Mouse (Mus musculus) Patski (cell line): ENCODE data around the gene Tfr2. TPM values are rescaled to one million over a fixed set of nuclear protein-coding genes. Genes with fewer than 3 reads are reported as not detected.
A peak's percentile ranks its signal among the peaks of the same experiment; 100 is the strongest.

ENCODE experiments used
- ATAC-seq: fragments of 100-300 bp; one replicate; pipeline ENCODE4 v1.8.0; 2021
- CTCF ChIA-PET: fragments of 350-600 bp; sonication (Branson Sonifier 250); formaldehyde crosslinking; loops from one replicate; lab custom pipeline; 2022; ENCODE audit warnings: inconsistent platforms; lab: Charles Lee
- POLR2A ChIA-PET: fragments of 350-600 bp; sonication (Branson Sonifier 250); formaldehyde crosslinking; loops from one replicate; lab custom pipeline; 2022; ENCODE audit warnings: antibody characterized with exemption, inconsistent platforms; lab: Charles Lee
- DNase-seq: peaks from one replicate; pipeline ENCODE4 v3.0.0-alpha.2; 2011; ENCODE audit warnings: low read depth, low spot score
- H3K27me3 ChIP-seq: fragments of 371-371 bp; one replicate; pipeline ENCODE4 v1.5.1; 2021
- CTCF ChIP-seq: fragments of 100-300 bp; IDR thresholded peaks from one replicate; pipeline ENCODE4 v1.5.1; 2021
- in situ Hi-C: fragments of 300-500 bp; cut with MboI; formaldehyde crosslinking; loops from 3 replicates; pipeline ENCODE4 v1.11.1; 2018; ENCODE audit warnings: low pct_unique_long_range_greater_than_20kb, mixed read lengths
- polyA plus RNA-seq: library from polyadenylated mRNA; unstranded; gene quantifications from one replicate; pipeline ENCODE4 v1.2.3, GENCODE M21; 2021

Tfr2 gene
- polyA plus RNA-seq, 1 experiment from 2014 or later: not detected

DNA sequence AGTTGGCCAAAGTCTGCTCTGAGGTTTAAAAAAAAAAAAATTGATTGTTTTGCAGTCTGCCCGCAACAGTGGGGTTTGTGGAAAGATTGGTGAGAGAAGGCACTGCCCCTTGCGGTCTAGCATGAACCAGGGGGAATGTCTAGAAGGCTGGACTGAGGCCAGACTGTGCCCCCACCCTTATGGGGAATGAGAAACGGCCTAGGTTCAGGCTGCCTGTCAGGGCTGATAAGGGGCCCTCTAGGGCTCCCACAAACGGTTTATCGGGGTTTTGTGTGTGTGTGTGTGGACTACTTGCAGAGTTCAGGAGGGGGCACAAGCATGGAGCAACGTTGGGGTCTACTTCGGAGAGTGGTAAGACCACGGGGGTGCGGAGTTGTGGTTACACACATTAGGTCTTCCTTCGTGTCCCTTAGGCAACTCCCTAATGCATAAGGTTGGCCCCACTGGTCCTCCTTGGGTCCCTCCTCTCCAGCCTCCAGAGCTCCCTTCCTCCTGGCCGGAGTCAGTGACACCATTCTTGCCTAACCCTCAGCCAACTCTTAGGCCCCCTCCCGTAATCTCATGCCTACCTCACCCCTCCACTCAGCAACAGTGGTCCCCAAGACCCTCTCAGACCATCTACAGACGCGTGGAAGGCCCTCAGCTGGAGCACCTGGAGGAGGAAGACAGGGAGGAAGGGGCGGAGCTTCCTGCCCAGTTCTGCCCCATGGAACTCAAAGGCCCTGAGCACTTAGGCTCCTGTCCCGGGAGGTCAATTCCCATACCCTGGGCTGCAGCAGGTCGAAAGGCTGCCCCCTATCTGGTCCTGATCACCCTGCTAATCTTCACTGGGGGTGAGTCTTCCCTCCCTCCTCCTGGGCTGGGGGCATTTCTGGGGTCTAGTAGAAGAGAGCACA lies 1.3 kb downstream of the Tfr2 start:
- no peak for ATAC-seq
- peaks cover 18% of the 10 kb centered on the region for H3K27me3 ChIP-seq
- POLR2A ChIA-PET: no interaction called here
- no peak for DNase-seq
- in situ Hi-C loops: loop anchor here (25.0 kb wide), 1 partner anchor 759 kb away; no protein-coding TSS in a partner anchor
- CTCF ChIA-PET: no interaction called here
- TF ChIP-seq CTCF: no peak

DNA sequence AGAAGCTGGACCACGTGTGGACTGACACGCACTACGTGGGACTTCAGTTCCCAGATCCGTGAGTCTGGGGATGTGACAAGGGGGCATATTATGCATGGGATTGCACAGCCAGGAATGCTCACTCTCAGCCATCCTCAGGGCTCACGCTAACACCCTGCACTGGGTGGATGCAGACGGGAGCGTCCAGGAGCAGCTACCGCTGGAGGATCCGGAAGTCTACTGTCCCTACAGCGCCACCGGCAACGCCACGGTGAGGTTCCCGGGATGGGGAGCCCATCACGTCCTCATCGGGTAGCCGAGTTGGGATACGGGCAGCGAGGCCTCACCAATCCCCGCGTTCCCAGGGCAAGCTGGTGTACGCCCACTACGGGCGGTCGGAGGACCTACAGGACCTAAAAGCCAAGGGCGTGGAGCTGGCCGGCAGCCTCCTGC lies 4.8 kb downstream of the Tfr2 start:
- DNase-seq: no peak
- in situ Hi-C loops: loop anchor here (25.0 kb wide), 1 partner anchor 762 kb away; no protein-coding TSS in a partner anchor

DNA sequence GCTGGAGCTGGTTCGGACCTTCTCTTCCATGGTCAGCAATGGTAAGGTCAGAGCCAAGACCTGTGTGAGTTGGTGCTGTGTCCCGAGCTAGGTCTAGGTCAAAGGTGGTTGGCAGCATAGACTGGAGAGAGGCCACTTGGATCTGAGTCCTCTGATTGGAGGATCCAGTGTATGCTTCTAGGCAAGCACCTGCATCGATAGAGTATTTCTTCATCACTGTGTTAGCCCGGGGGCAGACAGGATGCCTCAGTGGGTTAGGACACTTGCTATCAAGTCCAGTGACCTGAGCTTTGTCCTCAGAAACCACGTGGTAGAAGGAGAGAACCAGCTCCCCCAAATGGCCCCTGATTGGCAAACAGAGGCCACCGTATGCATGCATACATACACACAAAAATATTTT lies 10.6 kb downstream of the Tfr2 start:
- peaks cover 5% of the 10 kb centered on the region for H3K27me3 ChIP-seq
- in situ Hi-C loops: no loop called here
- TF ChIP-seq CTCF: no peak
- DNase-seq: no peak
- ChIA-PET POLR2A (no interaction called here), CTCF (no interaction called here)
- no peak for ATAC-seq

More for the DNA sequence above, 4.8 kb downstream of the Tfr2 start:
- ATAC-seq: no peak
- ChIA-PET POLR2A (no interaction called here), CTCF (interaction anchor here (1.0 kb wide), 1 partner anchor 14 kb away, joined by 3 read pairs; no protein-coding TSS in a partner anchor)
- TF ChIP-seq CTCF: no peak
- peaks cover 10% of the 10 kb centered on the region for H3K27me3 ChIP-seq

DNA sequence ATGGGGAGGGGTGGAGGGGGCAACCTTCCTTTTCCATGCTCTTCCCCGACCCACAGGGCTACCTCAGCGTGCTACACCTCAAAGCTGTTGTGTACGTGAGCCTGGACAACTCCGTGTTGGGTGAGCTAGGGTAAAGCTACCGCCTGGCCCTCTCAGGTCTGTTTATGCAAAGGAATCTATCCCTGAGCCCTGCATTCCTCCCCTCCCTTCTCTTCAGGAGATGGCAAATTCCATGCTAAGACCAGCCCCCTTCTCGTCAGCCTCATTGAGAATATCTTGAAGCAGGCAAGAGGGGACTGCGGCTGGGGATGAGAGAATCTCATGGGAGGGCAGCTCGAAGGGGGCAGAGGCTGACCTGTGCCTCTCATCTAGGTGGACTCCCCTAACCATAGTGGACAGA lies 13.1 kb downstream of the Tfr2 start:
- CTCF ChIA-PET: no interaction called here
- in situ Hi-C loops: no loop called here
- DNase-seq (no peak), ATAC-seq (no peak)
- H3K27me3 ChIP-seq: peaks cover 5% of the 10 kb centered on the region
- TF ChIP-seq CTCF: no peak
- POLR2A ChIA-PET: no interaction called here

DNA sequence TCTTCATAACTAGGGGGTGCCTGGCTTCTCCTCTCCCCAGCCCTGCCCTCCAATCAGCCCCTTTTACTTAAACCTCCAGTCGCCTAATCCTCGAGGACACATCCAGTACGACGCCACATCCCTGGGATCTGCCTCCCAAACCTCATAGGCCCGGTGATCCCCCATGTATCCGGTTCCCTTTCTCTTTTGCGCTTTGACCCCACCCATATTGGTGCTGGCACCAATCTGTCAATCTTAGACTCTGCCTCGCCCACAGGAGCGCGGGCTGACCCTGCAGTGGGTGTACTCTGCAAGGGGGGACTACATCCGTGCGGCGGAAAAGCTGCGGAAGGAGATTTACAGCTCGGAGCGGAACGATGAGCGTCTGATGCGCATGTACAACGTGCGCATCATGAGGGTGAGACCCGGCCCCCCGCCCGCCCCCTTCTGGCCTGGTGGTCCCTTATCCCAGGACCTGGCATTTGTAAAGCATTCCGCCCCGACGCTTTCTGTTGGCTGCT lies 14.1 kb downstream of the Tfr2 start:
- TF ChIP-seq CTCF: no peak

DNA sequence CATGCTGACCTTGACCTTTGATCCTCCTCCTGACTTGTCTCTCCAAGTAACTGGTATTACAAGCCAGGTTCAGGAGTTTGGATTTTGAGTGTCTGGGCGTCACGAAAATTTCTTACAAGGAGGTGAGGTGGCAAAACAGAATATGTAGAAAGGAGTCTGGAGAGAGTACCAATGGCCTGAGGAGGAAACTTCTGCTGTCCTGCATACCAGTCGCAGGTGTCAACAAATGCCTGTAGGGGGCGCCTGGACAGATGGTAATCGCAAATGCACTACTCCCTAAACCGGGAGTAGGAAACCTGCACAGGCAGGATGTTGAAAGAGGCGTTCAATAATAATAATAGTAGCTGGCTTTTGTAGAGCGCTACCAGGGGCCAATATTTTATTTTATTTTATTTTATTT lies 15.3 kb downstream of the Tfr2 start:
- CTCF ChIA-PET: interaction anchor here (1.4 kb wide), 1 partner anchor 29 kb away, joined by 3 read pairs; no protein-coding TSS in a partner anchor
- DNase-seq: no peak
- in situ Hi-C loops: no loop called here
- ATAC-seq: no peak
- H3K27me3 ChIP-seq: peaks cover 5% of the 10 kb centered on the region
- peak; percentile 85 for TF ChIP-seq CTCF
- POLR2A ChIA-PET: no interaction called here

More for the DNA sequence above, 14.1 kb downstream of the Tfr2 start:
- H3K27me3 ChIP-seq: peaks cover 5% of the 10 kb centered on the region
- ATAC-seq (no peak), DNase-seq (no peak)
- ChIA-PET CTCF (no interaction called here), POLR2A (no interaction called here)
- in situ Hi-C loops: no loop called here

DNA sequence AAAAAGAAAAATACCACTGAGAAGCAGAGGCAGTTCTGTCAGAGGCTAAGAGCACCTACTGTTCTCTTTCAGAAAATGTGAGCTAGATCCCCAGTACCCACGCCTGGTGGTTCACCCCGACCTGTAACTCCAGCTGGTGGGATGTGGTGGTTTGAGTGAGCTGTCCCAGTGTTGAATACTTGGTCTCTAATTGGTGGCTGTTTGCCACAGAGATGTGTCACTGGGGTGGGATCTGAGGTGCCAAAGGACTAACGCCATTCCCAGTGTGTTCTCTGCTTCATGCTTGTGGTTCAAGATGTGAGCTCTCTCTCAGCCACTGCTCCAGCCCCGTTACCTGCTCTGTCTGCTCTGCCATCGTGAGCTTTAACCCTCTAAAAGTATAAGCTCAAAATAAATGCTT lies 20.9 kb downstream of the Tfr2 start:
- no peak for ATAC-seq
- no peak for TF ChIP-seq CTCF
- in situ Hi-C loops: no loop called here
- no peak for DNase-seq
- no peaks in the 10 kb centered on the region for H3K27me3 ChIP-seq
- ChIA-PET POLR2A (no interaction called here), CTCF (interaction anchor here (0.9 kb wide), 1 partner anchor 67 kb away, joined by 3 read pairs; no protein-coding TSS in a partner anchor)

DNA sequence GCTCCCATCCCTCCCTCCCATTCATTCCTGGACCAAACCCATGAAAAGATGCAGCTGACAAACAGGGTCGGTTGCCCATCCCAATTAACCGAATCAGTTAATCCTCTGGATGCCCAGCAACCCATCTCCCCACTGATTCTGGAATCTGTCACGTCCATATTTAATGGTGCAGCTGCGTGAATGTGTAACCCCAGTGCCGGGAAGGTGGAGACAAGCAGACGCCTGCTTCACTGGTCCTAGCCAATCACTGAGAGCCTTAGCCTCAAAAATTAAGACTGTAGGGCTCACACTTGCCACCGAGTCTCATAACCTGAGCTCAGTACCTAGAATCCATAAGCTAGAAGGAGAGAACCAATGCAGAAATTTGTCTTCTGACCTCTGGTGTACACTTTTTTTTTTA lies 26.3 kb downstream of the Tfr2 start:
- no peaks in the 10 kb centered on the region for H3K27me3 ChIP-seq
- TF ChIP-seq CTCF: no peak
- POLR2A ChIA-PET: interaction anchor here (1.1 kb wide), 1 partner anchor 13 kb away, joined by 3 read pairs; no protein-coding TSS in a partner anchor
- CTCF ChIA-PET: no interaction called here
- in situ Hi-C loops: no loop called here
- no peak for DNase-seq
- no peak for ATAC-seq

DNA sequence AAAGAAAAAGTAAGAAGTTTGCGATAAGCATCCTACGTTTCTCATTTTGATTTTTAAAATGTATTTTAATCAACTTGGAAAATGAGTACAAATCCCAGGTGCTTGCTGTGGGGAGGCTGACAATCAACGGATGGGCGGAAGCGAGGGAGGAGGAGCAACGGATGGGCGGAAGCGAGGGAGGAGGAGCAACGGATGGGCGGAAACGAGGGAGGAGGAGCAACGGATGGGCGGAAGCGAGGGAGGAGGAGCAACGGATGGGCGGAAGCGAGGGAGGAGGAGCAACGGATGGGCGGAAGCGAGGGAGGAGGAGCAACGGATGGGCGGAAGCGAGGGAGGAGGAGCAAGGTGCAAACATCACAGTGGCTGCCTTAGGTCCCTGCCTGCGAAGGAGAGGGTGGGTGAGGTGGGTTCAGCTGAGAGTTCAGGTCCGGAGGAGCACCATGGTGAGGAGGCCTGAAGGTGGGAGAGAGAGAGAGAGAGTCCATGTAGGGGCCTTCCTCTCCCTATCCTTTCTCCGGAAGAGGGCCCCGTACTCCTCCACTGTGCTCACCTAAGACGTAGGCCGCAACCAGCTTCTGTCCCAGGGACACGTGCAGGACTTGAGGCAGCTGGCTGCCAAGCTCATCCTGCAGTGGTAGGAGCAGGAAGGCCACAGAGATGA lies 27.1 kb downstream of the Tfr2 start:
- in situ Hi-C loops: no loop called here
- no peak for ATAC-seq
- no peak for DNase-seq
- ChIA-PET POLR2A (interaction anchor here (0.6 kb wide), 1 partner anchor 10 kb away, joined by 3 read pairs; no protein-coding TSS in a partner anchor), CTCF (no interaction called here)
- TF ChIP-seq CTCF: no peak
- H3K27me3 ChIP-seq: no peaks in the 10 kb centered on the region

DNA sequence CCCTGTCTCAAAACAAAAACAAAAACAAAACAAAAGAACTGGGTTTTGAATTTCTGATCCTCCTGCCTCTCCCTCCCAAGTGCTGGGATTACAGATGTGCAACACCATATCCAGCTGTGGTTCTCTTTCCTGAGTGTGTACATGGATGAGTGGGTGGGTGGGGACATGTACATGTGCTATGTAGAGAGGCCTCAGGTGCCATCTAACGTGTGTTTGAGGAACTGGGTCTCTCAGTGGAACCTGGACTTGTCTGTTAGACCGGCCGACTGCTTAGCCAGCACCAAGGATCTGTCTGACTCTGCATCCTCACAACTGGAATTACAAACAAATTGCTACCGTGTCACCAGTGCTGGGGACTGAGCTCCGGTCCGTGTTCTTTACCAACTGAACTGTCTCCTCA lies 28.0 kb downstream of the Tfr2 start:
- CTCF ChIA-PET: no interaction called here
- no peak for TF ChIP-seq CTCF
- H3K27me3 ChIP-seq: no peaks in the 10 kb centered on the region
- DNase-seq (no peak), ATAC-seq (no peak)
- POLR2A ChIA-PET: interaction anchor here (1.0 kb wide), 1 partner anchor 66 kb away, joined by 5 read pairs; no protein-coding TSS in a partner anchor
- in situ Hi-C loops: no loop called here
